Mouse (Mus musculus) limb, embryonic 14.5 days (tissue): ENCODE results near the gene Zbtb1. TPM values are rescaled to one million over a fixed set of nuclear protein-coding genes. Genes with fewer than 3 reads are reported as not detected.
A peak's percentile ranks its signal among the peaks of the same experiment; 100 is the strongest.

Experiments
- ATAC-seq: fragments of 200-750 bp; cut with Nextera tagmentation; 2 replicates; pipeline ENCODE4 v1.8.0; 2017; ENCODE audit warnings: low read depth, moderate number of reproducible peaks, moderate TSS enrichment; ENCODE audit not compliant: low FRiP score
- DNase-seq: peaks from one replicate; pipeline ENCODE4 v3.0.0-alpha.2; 2015; ENCODE audit warnings: low spot score
- H3K27ac ChIP-seq: fragments of 300-500 bp; sonication (generic); replicated peaks from 2 replicates; pipeline ENCODE4 v1.5.1; 2014; ENCODE audit warnings: low read depth, mild to moderate bottlenecking, low read length, moderate library complexity, mixed read lengths
- H3K27me3 ChIP-seq: fragments of 300-500 bp; sonication (generic); 2 replicates; pipeline ENCODE4 v1.6.1; 2014; ENCODE audit warnings: low read length, mixed read lengths; ENCODE audit not compliant: control insufficient read depth, insufficient read depth
- H3K36me3 ChIP-seq: fragments of 300-500 bp; sonication (generic); 2 replicates; pipeline ENCODE4 v1.6.1; 2014; ENCODE audit warnings: mild to moderate bottlenecking, low read length, moderate library complexity, mixed read lengths; ENCODE audit not compliant: control insufficient read depth, insufficient read depth
- H3K4me1 ChIP-seq: fragments of 300-500 bp; sonication (generic); 2 replicates; pipeline ENCODE4 v1.6.1; 2014; ENCODE audit warnings: antibody characterized with exemption, low read length, mixed read lengths; ENCODE audit not compliant: control insufficient read depth, insufficient read depth
- H3K4me2 ChIP-seq: fragments of 300-500 bp; sonication (generic); replicated peaks from 2 replicates; pipeline ENCODE4 v1.6.1; 2014; ENCODE audit warnings: low read depth, mild to moderate bottlenecking, low read length, moderate library complexity; ENCODE audit not compliant: severe bottlenecking
- H3K4me3 ChIP-seq: fragments of 300-500 bp; sonication (generic); replicated peaks from 2 replicates; pipeline ENCODE4 v1.5.1; 2014; ENCODE audit warnings: low read length
- H3K9ac ChIP-seq: fragments of 300-500 bp; sonication (generic); 2 replicates; pipeline ENCODE4 v1.6.1; 2014; ENCODE audit warnings: mild to moderate bottlenecking, low read depth, low read length, moderate library complexity; ENCODE audit not compliant: severe bottlenecking
- H3K9me3 ChIP-seq: fragments of 300-500 bp; sonication (generic); 2 replicates; pipeline ENCODE4 v1.6.1; 2016; ENCODE audit warnings: low read length; ENCODE audit not compliant: control insufficient read depth
- POLR2A ChIP-seq: fragments of 200-500 bp; IDR thresholded peaks from 2 replicates; pipeline ENCODE4 v1.8.0; 2012; ENCODE audit warnings: inconsistent platforms, mild to moderate bottlenecking, moderate library complexity, borderline replicate concordance; ENCODE audit not compliant: insufficient read depth, insufficient read length; ENCODE audit errors: extremely low read depth
- WGBS: fragments of 180-500 bp; shearing (Covaris S2); extraction: QIAGEN DNeasy Blood & Tissue Kit; methylation state at CpG from one replicate; pipeline ENCODE4 v1.1.7; 2014; 5-methylcytosine and 5-hydroxymethylcytosine counted together
- polyA plus RNA-seq, 2 experiments: library from polyadenylated mRNA; depleted of rRNA in 1 of 2; stranded (reverse) in 1 of 2; unstranded in 1 of 2; fragments of >200 nt; fragmentation: Nextera tagmentation in 1 of 2; extraction: Ambion mirVana in 1 of 2; gene quantifications; 2 replicates each; pipeline versions ENCODE4 v1.2.1 to v1.2.3; 2012 to 2014

The Zbtb1 gene
- polyA plus RNA-seq, 2 experiments: 6.9 to 9.4 TPM

- Histone ChIP-seq H3K4me1 (no peaks in the 10 kb centered on the region), H3K4me2 (no peak overlapping the region), H3K27me3 (no peaks in the 10 kb centered on the region), H3K9ac (no peak overlapping the region), H3K9me3 (no peaks in the 10 kb centered on the region), H3K27ac (no peak overlapping the region), H3K4me3 (no peak overlapping the region), H3K36me3 (no peaks in the 10 kb centered on the region)
- no peak for TF ChIP-seq POLR2A
- whole genome bisulfite sequencing: 91% methylated on average over 5 of the region's 5 CpGs
- no peak for DNase-seq
- no peak for ATAC-seq
Observed at GRCm38 (mm10) chr12:76333688-76334087, 36.4 kb upstream of the Zbtb1 start.

- ATAC-seq (no peak), DNase-seq (no peak)
- H3K4me3 ChIP-seq: no peak overlapping the region
- H3K4me1 ChIP-seq: no peaks in the 10 kb centered on the region
- WGBS: 80% methylated on average over 5 of the region's 5 CpGs
- no peak overlapping the region for H3K4me2 ChIP-seq
- H3K9ac ChIP-seq: no peak overlapping the region
- H3K36me3 ChIP-seq: no peaks in the 10 kb centered on the region
- H3K9me3 ChIP-seq: no peaks in the 10 kb centered on the region
- no peak for TF ChIP-seq POLR2A
- no peak overlapping the region for H3K27ac ChIP-seq
- no peaks in the 10 kb centered on the region for H3K27me3 ChIP-seq
Observed at GRCm38 (mm10) chr12:76335641-76336040, 34.4 kb upstream of the Zbtb1 start.

- no peaks in the 10 kb centered on the region for H3K27me3 ChIP-seq
- no peak overlapping the region for H3K9ac ChIP-seq
- H3K27ac ChIP-seq: no peak overlapping the region
- no peaks in the 10 kb centered on the region for H3K9me3 ChIP-seq
- 79% methylated on average over 17 of the region's 17 CpGs for WGBS
- TF ChIP-seq POLR2A: no peak
- no peaks in the 10 kb centered on the region for H3K36me3 ChIP-seq
- no peaks in the 10 kb centered on the region for H3K4me1 ChIP-seq
- H3K4me2 ChIP-seq: no peak overlapping the region
- ATAC-seq (no peak), DNase-seq (no peak)
- no peak overlapping the region for H3K4me3 ChIP-seq
Observed at GRCm38 (mm10) chr12:76336111-76336965, 33.7 kb upstream of the Zbtb1 start.

- no peak for TF ChIP-seq POLR2A
- ATAC-seq (no peak), DNase-seq (peak; percentile 75)
- H3K36me3 ChIP-seq: peaks cover 16% of the 10 kb centered on the region; the same call in 1 of the 2 replicates
- no peaks in the 10 kb centered on the region for H3K4me1 ChIP-seq
- no peak overlapping the region for H3K4me3 ChIP-seq
- H3K9ac ChIP-seq: no peak overlapping the region
- no peak overlapping the region for H3K4me2 ChIP-seq
- no peaks in the 10 kb centered on the region for H3K27me3 ChIP-seq
- H3K9me3 ChIP-seq: no peaks in the 10 kb centered on the region
- WGBS: 7% methylated on average over 4 of the region's 4 CpGs
- no peak overlapping the region for H3K27ac ChIP-seq
Observed at GRCm38 (mm10) chr12:76341080-76341479, 29.0 kb upstream of the Zbtb1 start.

- no peaks in the 10 kb centered on the region for H3K4me1 ChIP-seq
- peaks cover 46% of the 10 kb centered on the region for H3K36me3 ChIP-seq
- no peak overlapping the region for H3K4me3 ChIP-seq
- no peak overlapping the region for H3K9ac ChIP-seq
- ATAC-seq (no peak), DNase-seq (no peak)
- H3K27me3 ChIP-seq: no peaks in the 10 kb centered on the region
- no peaks in the 10 kb centered on the region for H3K9me3 ChIP-seq
- H3K4me2 ChIP-seq: no peak overlapping the region
- 79% methylated on average over 5 of the region's 6 CpGs for WGBS
- no peak for TF ChIP-seq POLR2A
- H3K27ac ChIP-seq: no peak overlapping the region
Observed at GRCm38 (mm10) chr12:76345759-76346455, 24.2 kb upstream of the Zbtb1 start.
